Mouse (Mus musculus) spleen, adult 2 months (tissue): ENCODE measurements around the gene Ndufc2. TPM values are rescaled to one million over a fixed set of nuclear protein-coding genes. Genes with fewer than 3 reads are reported as not detected.
"Not testable (repeated sequence)": the region's sequence is repeated elsewhere in the genome, so short reads cannot be mapped to it uniquely, and the experiment has no call there.

Source experiments
- DNase-seq, 2 experiments: peaks; one replicate each; pipeline versions ENCODE4 v3.0.0 to v3.0.0-alpha.2; 2012 to 2021; ENCODE audit warnings: low spot score in 2 of 2, low read depth in 1 of 2
- H3K27ac ChIP-seq: fragments of 200-500 bp; 2 replicates; pipeline ENCODE4 v1.5.1; 2012; ENCODE audit warnings: low read length, inconsistent platforms; ENCODE audit not compliant: insufficient read depth
- H3K27me3 ChIP-seq: fragments of 200-500 bp; 2 replicates; pipeline ENCODE4 v1.6.1; 2012; ENCODE audit warnings: mild to moderate bottlenecking, moderate library complexity, low read length, inconsistent platforms; ENCODE audit not compliant: control insufficient read depth, insufficient read depth
- H3K36me3 ChIP-seq: fragments of 200-500 bp; 2 replicates; pipeline ENCODE4 v1.6.1; 2012; ENCODE audit warnings: mild to moderate bottlenecking, low read length, inconsistent platforms; ENCODE audit not compliant: control insufficient read depth, insufficient read depth
- H3K4me1 ChIP-seq: fragments of 200-500 bp; 2 replicates; pipeline ENCODE4 v1.6.1; 2011; ENCODE audit warnings: inconsistent platforms; ENCODE audit not compliant: control insufficient read depth, insufficient read depth, insufficient read length
- H3K4me3 ChIP-seq: fragments of 200-500 bp; 2 replicates; pipeline ENCODE4 v1.5.1; 2011; ENCODE audit warnings: mild to moderate bottlenecking, inconsistent platforms; ENCODE audit not compliant: insufficient read depth, insufficient read length; ENCODE audit errors: extremely low read depth
- CTCF ChIP-seq: fragments of 200-500 bp; IDR thresholded peaks from 2 replicates; pipeline ENCODE4 v1.5.1; 2011; ENCODE audit warnings: mild to moderate bottlenecking, inconsistent platforms; ENCODE audit not compliant: insufficient read depth, insufficient read length, insufficient replicate concordance; ENCODE audit errors: extremely low read depth
- POLR2A ChIP-seq: fragments of 200-500 bp; IDR thresholded peaks from 2 replicates; pipeline ENCODE4 v1.6.1; 2011; ENCODE audit warnings: low read depth, low read length, inconsistent platforms
- WGBS: fragments of 180-500 bp; shearing (Covaris S2); methylation state at CpG from one replicate; pipeline ENCODE4 v1.1.7; 2018; 5-methylcytosine and 5-hydroxymethylcytosine counted together
- polyA plus RNA-seq: library from polyadenylated mRNA; depleted of rRNA; stranded (reverse); fragments of >200 nt; gene quantifications from 2 replicates; pipeline ENCODE4 v1.2.3, GENCODE M21; 2012

The Ndufc2 gene
- polyA plus RNA-seq, 1 experiment = 67.0 TPM

GRCm38 (mm10) chr7:97424621-97425245 lies 24.9 kb downstream of the Ndufc2 start:
- H3K36me3 ChIP-seq = no peaks in the 10 kb centered on the region
- no peaks in the 10 kb centered on the region for H3K27me3 ChIP-seq
- peak; percentile 49 to 79 for DNase-seq
- WGBS = 8% methylated on average over 12 of the region's 12 CpGs
- H3K27ac ChIP-seq = no peak overlapping the region
- H3K4me1 ChIP-seq = peaks cover 6% of the 10 kb centered on the region; the same call in 1 of the 2 replicates
- H3K4me3 ChIP-seq = no peak overlapping the region
- TF ChIP-seq CTCF (peak; percentile 98), POLR2A (no peak)

GRCm38 (mm10) chr7:97426566-97426965 lies 26.8 kb downstream of the Ndufc2 start:
- Histone ChIP-seq H3K27ac (no peak overlapping the region), H3K27me3 (no peaks in the 10 kb centered on the region), H3K4me1 (peaks cover 12% of the 10 kb centered on the region; the same call in 1 of the 2 replicates), H3K4me3 (no peak overlapping the region), H3K36me3 (no peaks in the 10 kb centered on the region)
- 77% methylated on average over 6 of the region's 6 CpGs for WGBS
- DNase-seq = no peak
- TF ChIP-seq POLR2A = no peak
- TF ChIP-seq CTCF = no peak

- WGBS = 84% methylated on average over 6 of the region's 6 CpGs
- Histone ChIP-seq H3K27ac (peak overlapping the region; percentile 12; the same call in 1 of the 2 replicates), H3K4me1 (peaks cover 12% of the 10 kb centered on the region; the same call in 1 of the 2 replicates), H3K36me3 (no peaks in the 10 kb centered on the region), H3K27me3 (no peaks in the 10 kb centered on the region), H3K4me3 (no peak overlapping the region)
- DNase-seq = no peak
- no peak for TF ChIP-seq POLR2A
- TF ChIP-seq CTCF = no peak
Measured at GRCm38 (mm10) chr7:97427296-97427695, 27.5 kb downstream of the Ndufc2 start.

- H3K4me1 ChIP-seq = peaks cover 12% of the 10 kb centered on the region; the same call in 1 of the 2 replicates
- no peaks in the 10 kb centered on the region for H3K27me3 ChIP-seq
- 80% methylated on average over 5 of the region's 5 CpGs for WGBS
- no peaks in the 10 kb centered on the region for H3K36me3 ChIP-seq
- no peak for TF ChIP-seq POLR2A
- no peak for TF ChIP-seq CTCF
- DNase-seq = no peak
- no peak overlapping the region for H3K4me3 ChIP-seq
- H3K27ac ChIP-seq = no peak overlapping the region
Measured at GRCm38 (mm10) chr7:97427778-97428420, 28.1 kb downstream of the Ndufc2 start.

- Histone ChIP-seq H3K36me3 (no peaks in the 10 kb centered on the region), H3K4me3 (no peak overlapping the region), H3K27me3 (no peaks in the 10 kb centered on the region), H3K27ac (peak overlapping the region; percentile 94), H3K4me1 (peaks cover 12% of the 10 kb centered on the region; the same call in 1 of the 2 replicates)
- no peak for TF ChIP-seq POLR2A
- no peak for TF ChIP-seq CTCF
- 17% methylated on average over 5 of the region's 5 CpGs for WGBS
- DNase-seq = peak; percentile 43 to 64
Measured at GRCm38 (mm10) chr7:97429705-97430104, 29.9 kb downstream of the Ndufc2 start.

- WGBS = 89% methylated on average over 3 of the region's 3 CpGs
- H3K27ac ChIP-seq, H3K36me3 ChIP-seq, DNase-seq, H3K4me1 ChIP-seq, H3K27me3 ChIP-seq, H3K4me3 ChIP-seq: not testable (repeated sequence)
Measured at GRCm38 (mm10) chr7:97433517-97433916, 33.7 kb downstream of the Ndufc2 start.

- no peaks in the 10 kb centered on the region for H3K27me3 ChIP-seq
- WGBS = 72% methylated on average over 10 of the region's 10 CpGs
- no peaks in the 10 kb centered on the region for H3K36me3 ChIP-seq
- peaks cover 6% of the 10 kb centered on the region; the same call in 1 of the 2 replicates for H3K4me1 ChIP-seq
- no peak for DNase-seq
- H3K27ac ChIP-seq = no peak overlapping the region
- no peak overlapping the region for H3K4me3 ChIP-seq
- TF ChIP-seq CTCF (no peak), POLR2A (no peak)
Measured at GRCm38 (mm10) chr7:97434517-97434916, 34.7 kb downstream of the Ndufc2 start.
